Mouse (Mus musculus): ENCODE data around the gene Dpp6. TPM values are rescaled to one million over a fixed set of nuclear protein-coding genes. Genes with fewer than 3 reads are reported as not detected.

The Dpp6 gene
- polyA plus RNA-seq, 1 experiment from 2014 or later: 5.5 TPM

GRCm38 (mm10) chr5:27651879-27652814 lies 835.1 kb downstream of the Dpp6 start:
- Histone ChIP-seq H3K36me3 (ENCODE audit: control insufficient read depth, insufficient read depth, low read length) (no peaks in the 10 kb centered on the region), H3K9me3 (ENCODE audit: control insufficient read depth, low read length) (no peaks in the 10 kb centered on the region), H3K4me1 (ENCODE audit: control insufficient read depth, insufficient read depth, low read length) (no peaks in the 10 kb centered on the region), H3K4me2 (ENCODE audit: low read depth, low read length) (no peak overlapping the region), H3K4me3 (ENCODE audit: low read depth, low read length) (no peak overlapping the region), H3K9ac (ENCODE audit: low read depth, low read length) (no peak overlapping the region), H3K27ac (replicated peaks; ENCODE audit: low read depth, low read length) (no peak overlapping the region), H3K27me3 (replicated peaks; ENCODE audit: control insufficient read depth, insufficient read depth, low read length) (no peaks in the 10 kb centered on the region)
- WGBS: 60% methylated on average over 8 of the region's 8 CpGs
- no peak for ATAC-seq (ENCODE audit: low read depth)
- DNase-seq (ENCODE audit: low spot score): peak; percentile 4

GRCm38 (mm10) chr5:27656101-27656500 lies 839.1 kb downstream of the Dpp6 start:
- H3K4me2 ChIP-seq (ENCODE audit: low read depth, low read length): no peak overlapping the region
- no peaks in the 10 kb centered on the region for H3K36me3 ChIP-seq (ENCODE audit: control insufficient read depth, insufficient read depth, low read length)
- no peak overlapping the region for H3K27ac ChIP-seq (replicated peaks; ENCODE audit: low read depth, low read length)
- no peaks in the 10 kb centered on the region for H3K27me3 ChIP-seq (replicated peaks; ENCODE audit: control insufficient read depth, insufficient read depth, low read length)
- no peak overlapping the region for H3K9ac ChIP-seq (ENCODE audit: low read depth, low read length)
- 71% methylated on average over 6 of the region's 6 CpGs for WGBS
- H3K9me3 ChIP-seq (ENCODE audit: control insufficient read depth, low read length): no peaks in the 10 kb centered on the region
- ATAC-seq (ENCODE audit: low read depth) (no peak), DNase-seq (ENCODE audit: low spot score) (no peak)
- H3K4me3 ChIP-seq (ENCODE audit: low read depth, low read length): no peak overlapping the region
- no peaks in the 10 kb centered on the region for H3K4me1 ChIP-seq (ENCODE audit: control insufficient read depth, insufficient read depth, low read length)

- ATAC-seq (ENCODE audit: low read depth) (no peak), DNase-seq (ENCODE audit: low spot score) (no peak)
- Histone ChIP-seq H3K36me3 (ENCODE audit: control insufficient read depth, insufficient read depth, low read length) (no peaks in the 10 kb centered on the region), H3K9ac (ENCODE audit: low read depth, low read length) (no peak overlapping the region), H3K4me1 (ENCODE audit: control insufficient read depth, insufficient read depth, low read length) (no peaks in the 10 kb centered on the region), H3K4me3 (ENCODE audit: low read depth, low read length) (no peak overlapping the region), H3K9me3 (ENCODE audit: control insufficient read depth, low read length) (no peaks in the 10 kb centered on the region), H3K27ac (replicated peaks; ENCODE audit: low read depth, low read length) (no peak overlapping the region), H3K27me3 (replicated peaks; ENCODE audit: control insufficient read depth, insufficient read depth, low read length) (no peaks in the 10 kb centered on the region), H3K4me2 (ENCODE audit: low read depth, low read length) (no peak overlapping the region)
- WGBS: 47% methylated on average over 3 of the region's 4 CpGs
Measured at GRCm38 (mm10) chr5:27657672-27658071, 840.7 kb downstream of the Dpp6 start.

GRCm38 (mm10) chr5:27658165-27658564 lies 841.2 kb downstream of the Dpp6 start:
- H3K4me1 ChIP-seq (ENCODE audit: control insufficient read depth, insufficient read depth, low read length): no peaks in the 10 kb centered on the region
- H3K4me3 ChIP-seq (ENCODE audit: low read depth, low read length): no peak overlapping the region
- no peak overlapping the region for H3K27ac ChIP-seq (replicated peaks; ENCODE audit: low read depth, low read length)
- H3K36me3 ChIP-seq (ENCODE audit: control insufficient read depth, insufficient read depth, low read length): no peaks in the 10 kb centered on the region
- H3K27me3 ChIP-seq (replicated peaks; ENCODE audit: control insufficient read depth, insufficient read depth, low read length): no peaks in the 10 kb centered on the region
- DNase-seq (ENCODE audit: low spot score) (no peak), ATAC-seq (ENCODE audit: low read depth) (no peak)
- no peak overlapping the region for H3K9ac ChIP-seq (ENCODE audit: low read depth, low read length)
- H3K4me2 ChIP-seq (ENCODE audit: low read depth, low read length): no peak overlapping the region
- H3K9me3 ChIP-seq (ENCODE audit: control insufficient read depth, low read length): no peaks in the 10 kb centered on the region
- 69% methylated on average over 5 of the region's 5 CpGs for WGBS

GRCm38 (mm10) chr5:27658569-27658968 lies 841.6 kb downstream of the Dpp6 start:
- no peaks in the 10 kb centered on the region for H3K9me3 ChIP-seq (ENCODE audit: control insufficient read depth, low read length)
- H3K4me2 ChIP-seq (ENCODE audit: low read depth, low read length): no peak overlapping the region
- H3K36me3 ChIP-seq (ENCODE audit: control insufficient read depth, insufficient read depth, low read length): no peaks in the 10 kb centered on the region
- H3K4me1 ChIP-seq (ENCODE audit: control insufficient read depth, insufficient read depth, low read length): no peaks in the 10 kb centered on the region
- H3K27me3 ChIP-seq (replicated peaks; ENCODE audit: control insufficient read depth, insufficient read depth, low read length): no peaks in the 10 kb centered on the region
- DNase-seq (ENCODE audit: low spot score): no peak
- ATAC-seq (ENCODE audit: low read depth): no peak
- H3K4me3 ChIP-seq (ENCODE audit: low read depth, low read length): no peak overlapping the region
- H3K27ac ChIP-seq (replicated peaks; ENCODE audit: low read depth, low read length): no peak overlapping the region
- no peak overlapping the region for H3K9ac ChIP-seq (ENCODE audit: low read depth, low read length)

GRCm38 (mm10) chr5:27659019-27659418 lies 842.0 kb downstream of the Dpp6 start:
- Histone ChIP-seq H3K4me3 (ENCODE audit: low read depth, low read length) (no peak overlapping the region), H3K9ac (ENCODE audit: low read depth, low read length) (no peak overlapping the region), H3K27ac (replicated peaks; ENCODE audit: low read depth, low read length) (no peak overlapping the region), H3K36me3 (ENCODE audit: control insufficient read depth, insufficient read depth, low read length) (no peaks in the 10 kb centered on the region), H3K27me3 (replicated peaks; ENCODE audit: control insufficient read depth, insufficient read depth, low read length) (no peaks in the 10 kb centered on the region), H3K4me1 (ENCODE audit: control insufficient read depth, insufficient read depth, low read length) (no peaks in the 10 kb centered on the region), H3K4me2 (ENCODE audit: low read depth, low read length) (no peak overlapping the region), H3K9me3 (ENCODE audit: control insufficient read depth, low read length) (no peaks in the 10 kb centered on the region)
- no peak for DNase-seq (ENCODE audit: low spot score)
- 97% methylated on average over 2 of the region's 2 CpGs for WGBS
- no peak for ATAC-seq (ENCODE audit: low read depth)

GRCm38 (mm10) chr5:27659781-27660180 lies 842.8 kb downstream of the Dpp6 start:
- H3K9ac ChIP-seq (ENCODE audit: low read depth, low read length): no peak overlapping the region
- H3K4me1 ChIP-seq (ENCODE audit: control insufficient read depth, insufficient read depth, low read length): no peaks in the 10 kb centered on the region
- ATAC-seq (ENCODE audit: low read depth) (no peak), DNase-seq (ENCODE audit: low spot score) (no peak)
- H3K4me3 ChIP-seq (ENCODE audit: low read depth, low read length): no peak overlapping the region
- no peaks in the 10 kb centered on the region for H3K36me3 ChIP-seq (ENCODE audit: control insufficient read depth, insufficient read depth, low read length)
- H3K27ac ChIP-seq (replicated peaks; ENCODE audit: low read depth, low read length): no peak overlapping the region
- H3K27me3 ChIP-seq (replicated peaks; ENCODE audit: control insufficient read depth, insufficient read depth, low read length): no peaks in the 10 kb centered on the region
- no peak overlapping the region for H3K4me2 ChIP-seq (ENCODE audit: low read depth, low read length)
- WGBS: 83% methylated on average over 6 of the region's 6 CpGs
- no peaks in the 10 kb centered on the region for H3K9me3 ChIP-seq (ENCODE audit: control insufficient read depth, low read length)

GRCm38 (mm10) chr5:27664111-27664510 lies 847.1 kb downstream of the Dpp6 start:
- DNase-seq (ENCODE audit: low spot score) (no peak), ATAC-seq (ENCODE audit: low read depth) (no peak)
- no peaks in the 10 kb centered on the region for H3K9me3 ChIP-seq (ENCODE audit: control insufficient read depth, low read length)
- WGBS: 93% methylated on average over 4 of the region's 4 CpGs
- no peak overlapping the region for H3K27ac ChIP-seq (replicated peaks; ENCODE audit: low read depth, low read length)
- H3K4me3 ChIP-seq (ENCODE audit: low read depth, low read length): no peak overlapping the region
- H3K27me3 ChIP-seq (replicated peaks; ENCODE audit: control insufficient read depth, insufficient read depth, low read length): no peaks in the 10 kb centered on the region
- no peaks in the 10 kb centered on the region for H3K36me3 ChIP-seq (ENCODE audit: control insufficient read depth, insufficient read depth, low read length)
- no peak overlapping the region for H3K4me2 ChIP-seq (ENCODE audit: low read depth, low read length)
- H3K9ac ChIP-seq (ENCODE audit: low read depth, low read length): no peak overlapping the region
- H3K4me1 ChIP-seq (ENCODE audit: control insufficient read depth, insufficient read depth, low read length): no peaks in the 10 kb centered on the region

GRCm38 (mm10) chr5:27671487-27671886 lies 854.5 kb downstream of the Dpp6 start:
- H3K36me3 ChIP-seq (ENCODE audit: control insufficient read depth, insufficient read depth, low read length): no peaks in the 10 kb centered on the region
- H3K4me2 ChIP-seq (ENCODE audit: low read depth, low read length): no peak overlapping the region
- DNase-seq (ENCODE audit: low spot score) (peak; percentile 2), ATAC-seq (ENCODE audit: low read depth) (no peak)
- no peaks in the 10 kb centered on the region for H3K9me3 ChIP-seq (ENCODE audit: control insufficient read depth, low read length)
- no peaks in the 10 kb centered on the region for H3K4me1 ChIP-seq (ENCODE audit: control insufficient read depth, insufficient read depth, low read length)
- no peak overlapping the region for H3K27ac ChIP-seq (replicated peaks; ENCODE audit: low read depth, low read length)
- WGBS: 75% methylated on average over 2 of the region's 2 CpGs
- no peak overlapping the region for H3K9ac ChIP-seq (ENCODE audit: low read depth, low read length)
- no peak overlapping the region for H3K4me3 ChIP-seq (ENCODE audit: low read depth, low read length)
- H3K27me3 ChIP-seq (replicated peaks; ENCODE audit: control insufficient read depth, insufficient read depth, low read length): no peaks in the 10 kb centered on the region

Data from embryonic facial prominence, embryonic 14.5 days (tissue).